Mouse (Mus musculus) embryonic facial prominence, embryonic 11.5 days (tissue): ENCODE results near the gene Slc27a3. TPM values are rescaled to one million over a fixed set of nuclear protein-coding genes. Genes with fewer than 3 reads are reported as not detected.

Source experiments
- ATAC-seq: fragments of 200-750 bp; cut with Nextera tagmentation; replicated peaks from 2 replicates; pipeline ENCODE4 v1.8.0; 2017; ENCODE audit warnings: low read depth; ENCODE audit not compliant: insufficient number of reproducible peaks, low FRiP score, low TSS enrichment
- DNase-seq: peaks from one replicate; pipeline ENCODE4 v3.0.0-alpha.2; 2015; ENCODE audit warnings: low spot score
- H3K27ac ChIP-seq: fragments of 300-500 bp; sonication (generic); replicated peaks from 2 replicates; pipeline ENCODE4 v1.5.1; 2014; ENCODE audit warnings: mild to moderate bottlenecking, low read depth, low read length, control low read depth
- H3K27me3 ChIP-seq: fragments of 300-500 bp; sonication (generic); 2 replicates; pipeline ENCODE4 v1.6.1; 2014; ENCODE audit warnings: mild to moderate bottlenecking, low read length, moderate library complexity, mixed read lengths; ENCODE audit not compliant: control insufficient read depth, insufficient read depth
- H3K36me3 ChIP-seq: fragments of 300-500 bp; sonication (generic); replicated peaks from 2 replicates; pipeline ENCODE4 v1.6.1; 2014; ENCODE audit warnings: low read depth, mild to moderate bottlenecking, low read length, moderate library complexity, mixed read lengths; ENCODE audit not compliant: control insufficient read depth, insufficient read depth
- H3K4me1 ChIP-seq: fragments of 300-500 bp; sonication (generic); 2 replicates; pipeline ENCODE4 v1.6.1; 2014; ENCODE audit warnings: low read length, mixed read lengths; ENCODE audit not compliant: control insufficient read depth, insufficient read depth
- H3K4me2 ChIP-seq: fragments of 300-500 bp; sonication (generic); 2 replicates; pipeline ENCODE4 v1.6.1; 2014; ENCODE audit warnings: low read depth, mild to moderate bottlenecking, control low read depth, low read length, moderate library complexity
- H3K4me3 ChIP-seq: fragments of 300-500 bp; sonication (generic); 2 replicates; pipeline ENCODE4 v1.5.1; 2014; ENCODE audit warnings: low read depth, low read length, control low read depth
- H3K9ac ChIP-seq: fragments of 300-500 bp; sonication (generic); replicated peaks from 2 replicates; pipeline ENCODE4 v1.6.1; 2014; ENCODE audit warnings: mild to moderate bottlenecking, control low read depth, low read length
- H3K9me3 ChIP-seq: fragments of 300-500 bp; sonication (generic); replicated peaks from 2 replicates; pipeline ENCODE4 v1.6.1; 2016; ENCODE audit warnings: mild to moderate bottlenecking, low read length, inconsistent platforms, mixed read lengths; ENCODE audit not compliant: control insufficient read depth
- WGBS: fragments of 180-500 bp; shearing (Covaris S2); extraction: QIAGEN DNeasy Blood & Tissue Kit; methylation state at CpG from one replicate; pipeline ENCODE4 v1.1.7; 2014; 5-methylcytosine and 5-hydroxymethylcytosine counted together
- polyA plus RNA-seq: library from polyadenylated mRNA; unstranded; fragments of >200 nt; fragmentation: Nextera tagmentation; extraction: Ambion mirVana; gene quantifications from 2 replicates; pipeline ENCODE4 v1.2.1, GENCODE M21; 2014

Slc27a3 gene
- polyA plus RNA-seq, 1 experiment from 2014 or later, result 15.3 TPM

GRCm38 (mm10) chr3:90388726-90389510, 820 bp downstream of the Slc27a3 start:
- H3K4me1 ChIP-seq, result peaks cover 2% of the 10 kb centered on the region; the same call in 1 of the 2 replicates
- ATAC-seq (peak; percentile 51), DNase-seq (peak; percentile 69)
- peak overlapping the region; percentile 89 for H3K27ac ChIP-seq
- H3K4me3 ChIP-seq, result peak overlapping the region; percentile 63
- H3K9ac ChIP-seq, result peak overlapping the region; percentile 85
- peak overlapping the region; percentile 97 for H3K4me2 ChIP-seq
- H3K36me3 ChIP-seq, result peaks cover 18% of the 10 kb centered on the region
- 3% methylated on average over 52 of the region's 53 CpGs for WGBS
- no peaks in the 10 kb centered on the region for H3K9me3 ChIP-seq
- H3K27me3 ChIP-seq, result no peaks in the 10 kb centered on the region

- Histone ChIP-seq H3K27ac (no peak overlapping the region), H3K4me3 (peak overlapping the region; percentile 63), H3K9me3 (no peaks in the 10 kb centered on the region), H3K4me2 (peak overlapping the region; percentile 97), H3K36me3 (peaks cover 12% of the 10 kb centered on the region), H3K4me1 (peaks cover 2% of the 10 kb centered on the region; the same call in 1 of the 2 replicates), H3K9ac (peak overlapping the region; percentile 85), H3K27me3 (no peaks in the 10 kb centered on the region)
- ATAC-seq (no peak), DNase-seq (no peak)
- WGBS, result 86% methylated on average over 4 of the region's 4 CpGs
Measured at GRCm38 (mm10) chr3:90388192-90388591, 1.5 kb downstream of the Slc27a3 start.

- ATAC-seq, result no peak
- no peak overlapping the region for H3K27ac ChIP-seq
- no peak overlapping the region for H3K4me3 ChIP-seq
- no peak for DNase-seq
- H3K9me3 ChIP-seq, result no peaks in the 10 kb centered on the region
- H3K4me2 ChIP-seq, result no peak overlapping the region; the same call in 1 of the 2 replicates
- H3K9ac ChIP-seq, result 0 out of 2 replicates have a peak overlapping the region, but pooled peaks have one; percentile 13
- WGBS, result 67% methylated on average over 11 of the region's 11 CpGs
- H3K27me3 ChIP-seq, result no peaks in the 10 kb centered on the region
- H3K36me3 ChIP-seq, result peaks cover 5% of the 10 kb centered on the region
- peaks cover 2% of the 10 kb centered on the region; the same call in 1 of the 2 replicates for H3K4me1 ChIP-seq
Measured at GRCm38 (mm10) chr3:90387483-90387882, 2.3 kb downstream of the Slc27a3 start.

GRCm38 (mm10) chr3:90386817-90387216, 2.9 kb downstream of the Slc27a3 start:
- 85% methylated on average over 10 of the region's 10 CpGs for WGBS
- H3K9ac ChIP-seq, result no peak overlapping the region
- DNase-seq, result no peak
- H3K4me3 ChIP-seq, result no peak overlapping the region
- no peaks in the 10 kb centered on the region for H3K27me3 ChIP-seq
- no peaks in the 10 kb centered on the region for H3K9me3 ChIP-seq
- H3K4me1 ChIP-seq, result peaks cover 2% of the 10 kb centered on the region; the same call in 1 of the 2 replicates
- peaks cover 3% of the 10 kb centered on the region for H3K36me3 ChIP-seq
- no peak for ATAC-seq
- H3K27ac ChIP-seq, result no peak overlapping the region
- no peak overlapping the region for H3K4me2 ChIP-seq

GRCm38 (mm10) chr3:90384851-90385375, 4.8 kb downstream of the Slc27a3 start:
- Histone ChIP-seq H3K4me1 (no peaks in the 10 kb centered on the region), H3K9ac (no peak overlapping the region), H3K9me3 (no peaks in the 10 kb centered on the region), H3K4me2 (no peak overlapping the region), H3K27ac (no peak overlapping the region), H3K27me3 (no peaks in the 10 kb centered on the region), H3K36me3 (no peaks in the 10 kb centered on the region; the same call in 1 of the 2 replicates), H3K4me3 (no peak overlapping the region)
- DNase-seq, result no peak
- no peak for ATAC-seq
- WGBS, result 59% methylated on average over 7 of the region's 7 CpGs

- no peak for ATAC-seq
- H3K4me1 ChIP-seq, result no peaks in the 10 kb centered on the region
- WGBS, result 89% methylated on average over 4 of the region's 4 CpGs
Measured at GRCm38 (mm10) chr3:90383690-90384089, 6.0 kb downstream of the Slc27a3 start.

GRCm38 (mm10) chr3:90381727-90382126, 8.0 kb downstream of the Slc27a3 start:
- no peaks in the 10 kb centered on the region for H3K36me3 ChIP-seq
- no peak overlapping the region for H3K27ac ChIP-seq
- H3K4me3 ChIP-seq, result no peak overlapping the region
- H3K9me3 ChIP-seq, result no peaks in the 10 kb centered on the region
- H3K9ac ChIP-seq, result no peak overlapping the region
- no peaks in the 10 kb centered on the region for H3K27me3 ChIP-seq
- ATAC-seq, result no peak
- H3K4me2 ChIP-seq, result no peak overlapping the region
- WGBS, result 73% methylated on average over 11 of the region's 11 CpGs
- DNase-seq, result no peak
- no peaks in the 10 kb centered on the region for H3K4me1 ChIP-seq

More at GRCm38 (mm10) chr3:90383690-90384089, 6.0 kb downstream of the Slc27a3 start:
- Histone ChIP-seq H3K9me3 (no peaks in the 10 kb centered on the region), H3K27me3 (no peaks in the 10 kb centered on the region), H3K4me3 (no peak overlapping the region), H3K9ac (no peak overlapping the region), H3K27ac (no peak overlapping the region), H3K36me3 (no peaks in the 10 kb centered on the region; the same call in 1 of the 2 replicates), H3K4me2 (no peak overlapping the region)
- DNase-seq, result no peak

GRCm38 (mm10) chr3:90378496-90378895, 11.2 kb downstream of the Slc27a3 start:
- Histone ChIP-seq H3K27me3 (no peaks in the 10 kb centered on the region), H3K27ac (no peak overlapping the region), H3K4me3 (no peak overlapping the region), H3K9ac (no peak overlapping the region), H3K4me2 (no peak overlapping the region), H3K36me3 (no peaks in the 10 kb centered on the region), H3K4me1 (no peaks in the 10 kb centered on the region), H3K9me3 (no peaks in the 10 kb centered on the region)
- 91% methylated on average over 5 of the region's 5 CpGs for WGBS
- DNase-seq (no peak), ATAC-seq (no peak)
